Mouse (Mus musculus) cerebellum, adult 2 months (tissue): ENCODE results near the gene Ppm1h.

Source experiments
- CTCF ChIP-seq: fragments of 200-500 bp; IDR thresholded peaks from 2 replicates; pipeline ENCODE4 v1.5.1; 2011; ENCODE audit warnings: low read depth, mild to moderate bottlenecking, control low read depth, low read length, moderate library complexity, borderline replicate concordance; ENCODE audit not compliant: insufficient read depth
- POLR2A ChIP-seq: fragments of 200-500 bp; IDR thresholded peaks from 2 replicates; pipeline ENCODE4 v1.6.1; 2011; ENCODE audit warnings: low read length, control low read depth, borderline replicate concordance; ENCODE audit not compliant: insufficient read depth

DNA sequence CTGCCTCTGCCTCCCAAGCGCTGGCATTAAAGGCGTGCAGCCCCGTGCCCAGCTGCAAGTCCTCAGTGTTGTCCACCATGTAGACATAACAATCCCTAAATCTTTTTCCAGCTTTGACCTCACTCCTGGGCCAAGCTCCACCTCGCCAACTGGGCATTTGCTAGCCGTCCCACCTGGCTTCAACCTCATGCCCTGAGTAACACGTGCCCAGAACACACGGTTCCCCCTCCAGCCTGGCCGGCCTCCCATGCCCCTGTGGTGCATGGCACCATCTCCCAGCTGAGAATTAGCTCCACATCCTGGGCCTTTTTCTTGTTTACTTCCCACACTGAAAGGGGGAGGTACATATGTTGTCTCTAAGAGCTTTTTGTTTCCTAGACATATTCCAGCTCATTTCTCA lies 163.5 kb downstream of the Ppm1h start:
- no peak for TF ChIP-seq POLR2A
- TF ChIP-seq CTCF = no peak
